Mouse (Mus musculus) embryonic facial prominence, embryonic 14.5 days (tissue): ENCODE results near the gene Clstn1. TPM values are rescaled to one million over a fixed set of nuclear protein-coding genes. Genes with fewer than 3 reads are reported as not detected.

Experiments used
- ATAC-seq: fragments of 200-750 bp; cut with Nextera tagmentation; 2 replicates; pipeline ENCODE4 v1.8.0; 2017; ENCODE audit warnings: low read depth, moderate number of reproducible peaks, moderate TSS enrichment
- DNase-seq: peaks from one replicate; pipeline ENCODE4 v3.0.0-alpha.2; 2015; ENCODE audit warnings: low spot score
- H3K27ac ChIP-seq: fragments of 300-500 bp; sonication (generic); replicated peaks from 2 replicates; pipeline ENCODE4 v1.5.1; 2014; ENCODE audit warnings: low read depth, mild to moderate bottlenecking, low read length, moderate library complexity
- H3K27me3 ChIP-seq: fragments of 300-500 bp; sonication (generic); replicated peaks from 2 replicates; pipeline ENCODE4 v1.6.1; 2014; ENCODE audit warnings: low read length; ENCODE audit not compliant: control insufficient read depth, insufficient read depth
- H3K36me3 ChIP-seq: fragments of 300-500 bp; sonication (generic); 2 replicates; pipeline ENCODE4 v1.6.1; 2014; ENCODE audit warnings: low read length, mixed read lengths; ENCODE audit not compliant: control insufficient read depth, insufficient read depth
- H3K4me1 ChIP-seq: fragments of 300-500 bp; sonication (generic); 2 replicates; pipeline ENCODE4 v1.6.1; 2014; ENCODE audit warnings: antibody characterized with exemption, low read length; ENCODE audit not compliant: control insufficient read depth, insufficient read depth
- H3K4me2 ChIP-seq: fragments of 300-500 bp; sonication (generic); 2 replicates; pipeline ENCODE4 v1.6.1; 2014; ENCODE audit warnings: low read depth, mild to moderate bottlenecking, low read length, moderate library complexity, mixed read lengths
- H3K4me3 ChIP-seq: fragments of 300-500 bp; sonication (generic); 2 replicates; pipeline ENCODE4 v1.5.1; 2014; ENCODE audit warnings: low read depth, mild to moderate bottlenecking, low read length
- H3K9ac ChIP-seq: fragments of 300-500 bp; sonication (generic); 2 replicates; pipeline ENCODE4 v1.6.1; 2014; ENCODE audit warnings: low read depth, mild to moderate bottlenecking, low read length, moderate library complexity, mixed read lengths
- H3K9me3 ChIP-seq: fragments of 300-500 bp; sonication (generic); 2 replicates; pipeline ENCODE4 v1.6.1; 2016; ENCODE audit warnings: low read length; ENCODE audit not compliant: control insufficient read depth
- WGBS: fragments of 180-500 bp; shearing (Covaris S2); extraction: QIAGEN DNeasy Blood & Tissue Kit; methylation state at CpG from one replicate; pipeline ENCODE4 v1.1.7; 2014; 5-methylcytosine and 5-hydroxymethylcytosine counted together
- polyA plus RNA-seq: library from polyadenylated mRNA; unstranded; fragments of >200 nt; fragmentation: Nextera tagmentation; extraction: Ambion mirVana; gene quantifications from 2 replicates; pipeline ENCODE4 v1.2.1, GENCODE M21; 2014

The Clstn1 gene
- polyA plus RNA-seq, 1 experiment from 2014 or later: 51.4 TPM

DNA sequence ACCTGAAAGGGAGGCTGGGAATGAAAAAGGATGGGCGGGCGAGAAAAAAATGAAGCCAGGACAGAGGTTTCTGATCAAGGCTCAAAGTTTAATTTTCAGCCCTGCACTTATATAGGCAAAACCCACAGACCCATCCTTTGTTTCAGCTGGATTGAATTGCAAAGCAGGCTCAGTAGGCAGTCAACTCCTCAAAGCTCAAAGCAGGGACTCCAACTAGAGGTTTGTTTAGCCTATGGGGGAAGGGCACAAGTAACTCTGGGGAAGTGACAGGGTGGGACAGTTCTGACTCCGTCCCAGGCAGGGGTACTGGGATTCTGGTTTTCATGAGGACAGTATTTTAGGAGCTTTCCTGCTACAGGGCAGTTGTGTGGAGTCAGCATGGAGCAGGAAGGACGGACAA is 35.0 kb downstream of the Clstn1 start:
- H3K9me3 ChIP-seq: no peaks in the 10 kb centered on the region
- no peaks in the 10 kb centered on the region for H3K36me3 ChIP-seq
- WGBS: 56% methylated on average over 4 of the region's 4 CpGs
- H3K4me1 ChIP-seq: 0 out of 2 replicates have a peak, but pooled peaks cover 3% of the 10 kb centered on the region
- no peak overlapping the region for H3K9ac ChIP-seq
- no peak for ATAC-seq
- no peak overlapping the region for H3K4me2 ChIP-seq
- no peak overlapping the region for H3K27ac ChIP-seq
- no peaks in the 10 kb centered on the region for H3K27me3 ChIP-seq
- no peak overlapping the region for H3K4me3 ChIP-seq
- no peak for DNase-seq

DNA sequence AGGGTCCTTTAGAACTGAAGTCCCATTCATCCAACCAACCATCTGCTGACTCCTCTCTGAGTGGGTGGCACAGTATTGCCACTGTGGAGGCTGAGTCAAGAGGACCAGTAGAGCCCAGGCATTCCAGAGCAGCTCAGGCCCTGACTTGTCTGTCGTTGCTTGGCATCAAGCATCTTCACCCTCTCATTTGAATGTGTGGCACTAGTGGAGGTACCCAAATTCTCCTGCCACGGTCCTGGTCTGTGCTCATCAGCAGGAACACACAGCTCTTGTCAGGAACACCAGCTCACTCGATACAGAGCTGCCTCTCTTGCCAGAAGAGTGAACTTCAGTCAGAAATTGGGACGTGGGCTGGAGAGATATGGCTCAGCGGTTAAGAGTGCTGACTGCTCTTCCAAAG is 37.4 kb downstream of the Clstn1 start:
- no peak overlapping the region for H3K4me3 ChIP-seq
- DNase-seq (no peak), ATAC-seq (no peak)
- H3K27me3 ChIP-seq: no peaks in the 10 kb centered on the region
- no peaks in the 10 kb centered on the region for H3K36me3 ChIP-seq
- H3K9me3 ChIP-seq: no peaks in the 10 kb centered on the region
- H3K27ac ChIP-seq: no peak overlapping the region
- 82% methylated on average over 5 of the region's 5 CpGs for WGBS
- H3K4me1 ChIP-seq: 0 out of 2 replicates have a peak, but pooled peaks cover 3% of the 10 kb centered on the region
- no peak overlapping the region for H3K9ac ChIP-seq
- H3K4me2 ChIP-seq: no peak overlapping the region

GRCm38 (mm10) chr4:149626809-149627208 is 40.5 kb downstream of the Clstn1 start:
- H3K36me3 ChIP-seq: peaks cover 21% of the 10 kb centered on the region
- 0 out of 2 replicates have a peak, but pooled peaks cover 3% of the 10 kb centered on the region for H3K4me1 ChIP-seq
- WGBS: 79% methylated on average over 17 of the region's 17 CpGs
- peak; percentile 16; the same call in 1 of the 2 replicates for ATAC-seq
- DNase-seq: no peak
- H3K9ac ChIP-seq: no peak overlapping the region
- no peaks in the 10 kb centered on the region for H3K27me3 ChIP-seq
- no peak overlapping the region for H3K27ac ChIP-seq
- H3K4me3 ChIP-seq: no peak overlapping the region
- no peak overlapping the region for H3K4me2 ChIP-seq
- no peaks in the 10 kb centered on the region for H3K9me3 ChIP-seq

DNA sequence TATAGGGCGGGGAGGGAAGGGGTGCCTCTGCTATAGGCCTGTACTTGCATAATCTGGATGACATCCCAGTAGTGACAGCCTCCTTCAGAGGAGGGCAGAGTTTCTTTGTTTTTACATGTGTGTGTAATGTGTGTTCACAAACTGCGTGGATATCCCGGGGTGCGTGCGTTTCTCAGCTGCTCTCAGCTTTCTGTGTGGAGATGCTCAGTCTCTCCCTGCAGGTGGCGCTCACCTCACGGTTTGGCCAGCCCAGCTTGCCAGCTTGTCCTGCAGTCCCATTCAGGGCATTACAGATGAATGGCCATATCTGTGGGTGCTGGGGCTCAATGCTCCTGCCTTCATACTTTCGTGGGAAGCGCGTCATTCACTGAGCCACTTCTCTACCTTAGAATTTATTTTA is 42.1 kb downstream of the Clstn1 start:
- Histone ChIP-seq H3K4me2 (no peak overlapping the region), H3K9ac (no peak overlapping the region), H3K36me3 (peaks cover 33% of the 10 kb centered on the region), H3K4me3 (no peak overlapping the region), H3K4me1 (0 out of 2 replicates have a peak, but pooled peaks cover 3% of the 10 kb centered on the region), H3K9me3 (no peaks in the 10 kb centered on the region), H3K27ac (no peak overlapping the region), H3K27me3 (no peaks in the 10 kb centered on the region)
- ATAC-seq (0 out of 2 replicates have a peak, but pooled peaks have one; percentile 38), DNase-seq (no peak)
- 78% methylated on average over 9 of the region's 10 CpGs for WGBS

DNA sequence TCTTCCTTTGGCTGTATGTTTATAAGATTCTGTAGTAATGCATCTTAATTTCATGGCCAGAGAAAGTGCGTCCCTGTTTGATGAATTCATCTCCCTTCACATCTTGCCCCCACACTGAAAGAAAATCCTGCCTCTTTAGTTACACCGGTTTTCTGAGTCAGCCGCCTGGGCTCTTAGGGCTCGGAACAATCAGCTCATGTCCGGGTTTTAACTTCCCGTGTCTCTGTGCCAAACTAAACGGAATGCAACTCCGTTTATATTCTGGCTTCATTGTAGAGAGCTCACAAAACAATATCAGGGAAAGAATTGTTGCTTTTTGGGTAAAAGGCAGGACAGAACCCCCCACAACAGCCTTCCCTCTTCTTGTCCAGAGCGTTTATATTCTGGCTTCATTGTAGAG is 42.5 kb downstream of the Clstn1 start:
- H3K4me1 ChIP-seq: 0 out of 2 replicates have a peak, but pooled peaks cover 3% of the 10 kb centered on the region
- DNase-seq (peak; percentile 48), ATAC-seq (no peak)
- no peak overlapping the region; the same call in 1 of the 2 replicates for H3K27ac ChIP-seq
- 63% methylated on average over 9 of the region's 9 CpGs for whole genome bisulfite sequencing
- H3K27me3 ChIP-seq: no peaks in the 10 kb centered on the region
- peaks cover 37% of the 10 kb centered on the region for H3K36me3 ChIP-seq
- H3K9ac ChIP-seq: no peak overlapping the region
- no peak overlapping the region for H3K4me3 ChIP-seq
- no peaks in the 10 kb centered on the region for H3K9me3 ChIP-seq
- H3K4me2 ChIP-seq: no peak overlapping the region

DNA sequence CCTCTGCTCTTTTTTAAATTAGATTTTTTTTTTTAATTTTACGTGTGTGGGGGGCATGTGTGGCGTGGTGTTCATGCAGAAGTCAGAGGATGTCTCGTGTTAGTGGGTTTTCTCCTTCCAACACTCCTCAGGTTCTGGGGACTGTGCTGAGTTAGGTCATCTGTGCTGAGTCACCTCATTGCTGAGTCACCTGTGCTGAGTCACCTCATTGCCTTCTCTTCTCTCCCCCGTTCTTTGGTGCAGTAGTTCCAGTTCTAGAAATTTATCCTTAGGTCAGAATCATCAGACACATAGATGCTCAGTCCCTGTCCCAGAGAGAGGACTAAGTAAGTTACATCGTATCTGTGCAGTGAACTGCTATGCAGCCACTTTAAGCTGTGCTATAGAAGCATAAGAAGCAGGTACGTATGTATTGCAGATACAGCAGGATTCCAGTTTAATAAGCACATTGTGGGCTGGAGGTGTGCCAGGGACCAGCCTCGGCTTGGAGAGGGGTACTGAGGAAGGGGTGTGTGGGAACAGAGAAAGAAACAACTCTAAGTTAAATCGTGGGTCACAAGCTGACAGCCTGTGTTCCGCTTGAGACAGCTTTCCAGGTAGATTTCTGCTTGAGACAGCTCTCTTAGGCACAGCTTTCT is 46.5 kb downstream of the Clstn1 start:
- Histone ChIP-seq H3K4me1 (no peaks in the 10 kb centered on the region), H3K9ac (no peak overlapping the region), H3K4me2 (no peak overlapping the region), H3K4me3 (no peak overlapping the region), H3K9me3 (no peaks in the 10 kb centered on the region), H3K36me3 (peaks cover 56% of the 10 kb centered on the region), H3K27me3 (no peaks in the 10 kb centered on the region), H3K27ac (no peak overlapping the region)
- 76% methylated on average over 9 of the region's 9 CpGs for WGBS
- DNase-seq (no peak), ATAC-seq (no peak)

GRCm38 (mm10) chr4:149634157-149634556 is 47.9 kb downstream of the Clstn1 start:
- Histone ChIP-seq H3K4me3 (no peak overlapping the region), H3K4me2 (no peak overlapping the region), H3K27me3 (no peaks in the 10 kb centered on the region), H3K27ac (no peak overlapping the region), H3K4me1 (no peaks in the 10 kb centered on the region), H3K9me3 (no peaks in the 10 kb centered on the region), H3K9ac (no peak overlapping the region), H3K36me3 (peaks cover 70% of the 10 kb centered on the region)
- 70% methylated on average over 1 of the region's 1 CpGs for WGBS
- no peak for ATAC-seq
- DNase-seq: no peak

DNA sequence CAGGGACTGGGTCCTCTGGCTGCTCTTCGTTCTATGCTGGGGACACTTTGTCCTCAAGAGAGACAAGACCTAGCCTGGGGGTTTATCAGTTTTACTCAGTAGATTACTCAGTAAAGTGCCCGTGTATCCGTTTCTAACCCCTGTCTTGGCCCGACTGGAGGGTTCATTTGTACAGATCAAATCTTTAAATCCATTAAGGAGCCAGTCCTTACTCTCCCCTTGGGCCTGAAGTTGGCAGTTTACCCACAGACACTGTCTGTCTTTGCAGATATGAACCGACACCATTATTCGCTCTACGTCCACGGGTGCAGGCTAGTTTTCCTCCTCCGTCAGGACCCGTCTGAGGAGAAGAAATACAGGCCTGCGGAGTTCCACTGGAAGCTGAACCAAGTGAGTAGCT is 48.7 kb downstream of the Clstn1 start:
- DNase-seq: no peak
- peaks cover 72% of the 10 kb centered on the region for H3K36me3 ChIP-seq
- WGBS: 92% methylated on average over 11 of the region's 11 CpGs
- no peak overlapping the region for H3K27ac ChIP-seq
- H3K9ac ChIP-seq: no peak overlapping the region
- no peak for ATAC-seq
- H3K4me3 ChIP-seq: no peak overlapping the region
- H3K4me1 ChIP-seq: no peaks in the 10 kb centered on the region
- H3K4me2 ChIP-seq: no peak overlapping the region
- no peaks in the 10 kb centered on the region for H3K9me3 ChIP-seq
- no peaks in the 10 kb centered on the region for H3K27me3 ChIP-seq

DNA sequence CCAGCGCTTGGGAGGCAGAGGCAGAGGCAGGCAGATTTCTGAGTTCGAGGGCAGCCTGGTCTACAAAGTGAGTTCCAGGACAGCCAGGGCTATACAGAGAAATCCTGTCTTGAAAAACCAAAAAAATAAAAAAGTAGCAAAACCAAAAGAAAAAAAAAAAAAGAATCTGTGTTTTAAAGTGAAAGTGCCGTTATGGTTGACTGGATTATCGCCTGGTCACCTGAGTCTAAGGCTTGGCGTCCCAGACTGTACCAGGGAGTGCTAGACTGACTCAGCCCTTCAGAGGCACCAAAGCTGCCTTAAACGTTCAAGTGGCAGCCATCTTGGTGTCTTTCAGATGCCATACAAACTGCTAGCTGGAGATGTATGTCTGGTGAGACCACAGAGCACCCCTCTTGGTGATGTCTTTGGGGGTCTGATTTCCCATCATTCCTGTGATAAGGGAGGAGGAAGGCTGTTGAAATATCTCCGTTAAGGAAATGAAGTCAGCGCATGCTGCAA is 49.7 kb downstream of the Clstn1 start:
- WGBS: 89% methylated on average over 8 of the region's 8 CpGs
- ATAC-seq: no peak
- Histone ChIP-seq H3K9ac (no peak overlapping the region), H3K36me3 (peaks cover 73% of the 10 kb centered on the region), H3K27me3 (no peaks in the 10 kb centered on the region), H3K27ac (no peak overlapping the region), H3K4me1 (no peaks in the 10 kb centered on the region), H3K4me2 (no peak overlapping the region), H3K9me3 (no peaks in the 10 kb centered on the region), H3K4me3 (no peak overlapping the region)
- DNase-seq: no peak
